Mouse (Mus musculus): ENCODE results near the gene Mlkl. TPM values are rescaled to one million over a fixed set of nuclear protein-coding genes. Genes with fewer than 3 reads are reported as not detected.
"Not testable (repeated sequence)": the region's sequence is repeated elsewhere in the genome, so short reads cannot be mapped to it uniquely, and the experiment has no call there.

The Mlkl gene
- total and polyA plus RNA-seq, 3 experiments: not detected

DNA sequence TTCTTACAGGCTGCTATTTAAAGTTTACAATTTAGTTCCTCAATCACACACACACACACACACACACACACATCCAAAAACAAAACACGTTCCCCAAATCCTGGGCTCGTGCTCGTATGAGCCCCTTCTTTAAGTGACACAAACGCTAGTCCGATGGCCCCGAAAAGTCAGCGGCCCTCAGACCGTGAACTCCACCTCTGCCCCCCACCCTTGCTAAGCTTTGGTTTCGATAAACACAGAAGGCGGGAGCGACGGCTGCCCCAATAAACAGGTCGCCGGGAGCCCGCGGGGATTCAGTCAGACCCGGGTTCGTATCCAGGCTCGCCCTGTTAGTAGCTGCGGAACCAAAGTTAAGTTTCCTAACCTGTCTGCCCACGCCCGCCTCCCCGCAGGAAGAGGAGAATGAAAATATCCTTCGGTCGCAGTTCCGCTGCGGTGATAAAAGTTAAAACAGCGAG lies 38.6 kb downstream of the Mlkl start:
- Histone ChIP-seq H3K36me3 (replicated peaks) (peaks cover 29% of the 10 kb centered on the region), H3K9me3 (replicated peaks) (no peaks in the 10 kb centered on the region), H3K27me3 (ENCODE audit: insufficient read depth, low read length) (no peaks in the 10 kb centered on the region), H3K4me3 (ENCODE audit: low read depth, low read length) (peak overlapping the region; percentile 91), H3K4me1 (ENCODE audit: insufficient read depth, low read depth, low read length) (peaks cover 23% of the 10 kb centered on the region)
- peak; percentile 20 for DNase-seq (ENCODE audit: low spot score)
- no peak for TF ChIP-seq CTCF (IDR thresholded peaks at IDR 0.05; ENCODE audit: low read depth, low read length)
- no peak for TF ChIP-seq TAL1 (conservative IDR thresholded peaks at IDR 0.05; ENCODE audit: low read depth, low read length)
- TF ChIP-seq GATA1 (IDR thresholded peaks at IDR 0.05; ENCODE audit: borderline replicate concordance, low read length): no peak
- no peak for TF ChIP-seq GATA2 (IDR thresholded peaks at IDR 0.05; ENCODE audit: borderline replicate concordance, low read depth, low read length)
- no peak for TF ChIP-seq POLR2AphosphoS5 (IDR thresholded peaks at IDR 0.05; ENCODE audit: insufficient replicate concordance, low read depth, low read length)
- no peak for ATAC-seq (ENCODE audit: extremely low read depth, insufficient number of reproducible peaks, low FRiP score, poor library complexity, severe bottlenecking)

- Histone ChIP-seq H3K4me1 (ENCODE audit: insufficient read depth, low read depth, low read length) (peaks cover 28% of the 10 kb centered on the region), H3K36me3 (replicated peaks) (peaks cover 42% of the 10 kb centered on the region), H3K4me3 (ENCODE audit: low read depth, low read length) (peak overlapping the region; percentile 35; the same call in 1 of the 2 replicates), H3K27me3 (ENCODE audit: insufficient read depth, low read length) (no peaks in the 10 kb centered on the region), H3K9me3 (replicated peaks) (no peaks in the 10 kb centered on the region)
- TF ChIP-seq CTCF (IDR thresholded peaks at IDR 0.05; ENCODE audit: low read depth, low read length) (no peak), TAL1 (conservative IDR thresholded peaks at IDR 0.05; ENCODE audit: low read depth, low read length) (no peak), POLR2AphosphoS5 (IDR thresholded peaks at IDR 0.05; ENCODE audit: insufficient replicate concordance, low read depth, low read length) (no peak)
- no peak for DNase-seq (ENCODE audit: low spot score)
- ATAC-seq (ENCODE audit: extremely low read depth, insufficient number of reproducible peaks, low FRiP score, poor library complexity, severe bottlenecking): no peak
Observed at GRCm38 (mm10) chr8:111298011-111298410, 40.0 kb downstream of the Mlkl start.

- Histone ChIP-seq H3K4me3 (ENCODE audit: low read depth, low read length) (no peak overlapping the region), H3K4me1 (ENCODE audit: insufficient read depth, low read depth, low read length) (peaks cover 23% of the 10 kb centered on the region), H3K36me3 (replicated peaks) (peaks cover 91% of the 10 kb centered on the region), H3K27me3 (ENCODE audit: insufficient read depth, low read length) (no peaks in the 10 kb centered on the region), H3K9me3 (replicated peaks) (no peaks in the 10 kb centered on the region)
- ATAC-seq (ENCODE audit: extremely low read depth, insufficient number of reproducible peaks, low FRiP score, poor library complexity, severe bottlenecking) (no peak), DNase-seq (ENCODE audit: low spot score) (no peak)
- TF ChIP-seq TAL1 (conservative IDR thresholded peaks at IDR 0.05; ENCODE audit: low read depth, low read length) (no peak), GATA1 (IDR thresholded peaks at IDR 0.05; ENCODE audit: borderline replicate concordance, low read length) (no peak), POLR2AphosphoS5 (IDR thresholded peaks at IDR 0.05; ENCODE audit: insufficient replicate concordance, low read depth, low read length) (no peak), CTCF (IDR thresholded peaks at IDR 0.05; ENCODE audit: low read depth, low read length) (no peak), GATA2 (IDR thresholded peaks at IDR 0.05; ENCODE audit: borderline replicate concordance, low read depth, low read length) (no peak)
Observed at GRCm38 (mm10) chr8:111291733-111292132, 46.2 kb downstream of the Mlkl start.

GRCm38 (mm10) chr8:111290586-111290985 lies 47.4 kb downstream of the Mlkl start:
- no peak for ATAC-seq (ENCODE audit: extremely low read depth, insufficient number of reproducible peaks, low FRiP score, poor library complexity, severe bottlenecking)
- TF ChIP-seq CTCF (IDR thresholded peaks at IDR 0.05; ENCODE audit: low read depth, low read length): no peak
- Histone ChIP-seq H3K4me3 (ENCODE audit: low read depth, low read length) (no peak overlapping the region), H3K4me1 (ENCODE audit: insufficient read depth, low read depth, low read length) (peaks cover 16% of the 10 kb centered on the region), H3K9me3 (replicated peaks) (no peaks in the 10 kb centered on the region), H3K27me3 (ENCODE audit: insufficient read depth, low read length) (no peaks in the 10 kb centered on the region), H3K36me3 (replicated peaks) (peaks cover 94% of the 10 kb centered on the region)
- DNase-seq (ENCODE audit: low spot score): no peak

GRCm38 (mm10) chr8:111285603-111286002 lies 52.4 kb downstream of the Mlkl start:
- peaks cover 92% of the 10 kb centered on the region for H3K36me3 ChIP-seq (replicated peaks)
- no peaks in the 10 kb centered on the region for H3K9me3 ChIP-seq (replicated peaks)
- TF ChIP-seq POLR2AphosphoS5 (IDR thresholded peaks at IDR 0.05; ENCODE audit: insufficient replicate concordance, low read depth, low read length): no peak
- no peak for TF ChIP-seq GATA1 (IDR thresholded peaks at IDR 0.05; ENCODE audit: borderline replicate concordance, low read length)
- no peak for TF ChIP-seq CTCF (IDR thresholded peaks at IDR 0.05; ENCODE audit: low read depth, low read length)
- no peak for TF ChIP-seq GATA2 (IDR thresholded peaks at IDR 0.05; ENCODE audit: borderline replicate concordance, low read depth, low read length)
- TF ChIP-seq TAL1 (conservative IDR thresholded peaks at IDR 0.05; ENCODE audit: low read depth, low read length): no peak
- ATAC-seq (ENCODE audit: extremely low read depth, insufficient number of reproducible peaks, low FRiP score, poor library complexity, severe bottlenecking): no peak
- no peaks in the 10 kb centered on the region for H3K27me3 ChIP-seq (ENCODE audit: insufficient read depth, low read length)
- H3K4me1 ChIP-seq (ENCODE audit: insufficient read depth, low read depth, low read length): no peaks in the 10 kb centered on the region
- H3K4me3 ChIP-seq (ENCODE audit: low read depth, low read length): no peak overlapping the region
- no peak for DNase-seq (ENCODE audit: low spot score)

DNA sequence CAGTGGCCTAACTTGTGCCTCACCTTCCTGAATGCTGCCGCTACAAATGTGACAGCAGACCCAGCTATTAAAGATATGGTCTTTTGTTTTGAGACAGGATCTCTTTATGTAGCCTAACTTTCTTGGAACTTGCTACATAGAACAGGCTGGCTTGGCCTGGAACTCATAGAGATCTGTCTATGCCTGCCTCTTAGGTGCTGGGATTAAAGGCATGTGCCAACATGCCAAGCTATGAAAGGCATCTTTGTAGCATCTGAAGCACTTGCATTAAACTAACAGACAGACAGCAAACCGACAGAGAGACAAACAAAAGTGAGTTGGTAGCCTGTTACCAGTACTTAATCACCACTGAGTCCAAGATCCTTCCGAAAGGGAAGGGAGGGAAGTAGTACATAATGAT lies 55.9 kb downstream of the Mlkl start:
- Histone ChIP-seq H3K36me3 (replicated peaks) (peaks cover 92% of the 10 kb centered on the region), H3K9me3 (replicated peaks) (no peaks in the 10 kb centered on the region), H3K27me3 (ENCODE audit: insufficient read depth, low read length) (no peaks in the 10 kb centered on the region), H3K4me3 (ENCODE audit: low read depth, low read length) (no peak overlapping the region), H3K4me1 (ENCODE audit: insufficient read depth, low read depth, low read length) (no peaks in the 10 kb centered on the region)
- TF ChIP-seq CTCF (IDR thresholded peaks at IDR 0.05; ENCODE audit: low read depth, low read length) (no peak), POLR2AphosphoS5 (IDR thresholded peaks at IDR 0.05; ENCODE audit: insufficient replicate concordance, low read depth, low read length) (no peak), GATA1 (IDR thresholded peaks at IDR 0.05; ENCODE audit: borderline replicate concordance, low read length) (no peak), TAL1 (conservative IDR thresholded peaks at IDR 0.05; ENCODE audit: low read depth, low read length) (no peak), GATA2 (IDR thresholded peaks at IDR 0.05; ENCODE audit: borderline replicate concordance, low read depth, low read length) (no peak)
- DNase-seq (ENCODE audit: low spot score) (no peak), ATAC-seq (ENCODE audit: extremely low read depth, insufficient number of reproducible peaks, low FRiP score, poor library complexity, severe bottlenecking) (no peak)

- no peak overlapping the region for H3K4me3 ChIP-seq (ENCODE audit: low read depth, low read length)
- DNase-seq (ENCODE audit: low spot score): no peak
- no peak for TF ChIP-seq GATA1 (IDR thresholded peaks at IDR 0.05; ENCODE audit: borderline replicate concordance, low read length)
- no peak for TF ChIP-seq GATA2 (IDR thresholded peaks at IDR 0.05; ENCODE audit: borderline replicate concordance, low read depth, low read length)
- TF ChIP-seq TAL1 (conservative IDR thresholded peaks at IDR 0.05; ENCODE audit: low read depth, low read length): no peak
- no peak for TF ChIP-seq POLR2AphosphoS5 (IDR thresholded peaks at IDR 0.05; ENCODE audit: insufficient replicate concordance, low read depth, low read length)
- no peak for TF ChIP-seq CTCF (IDR thresholded peaks at IDR 0.05; ENCODE audit: low read depth, low read length)
- peaks cover 21% of the 10 kb centered on the region for H3K27me3 ChIP-seq (ENCODE audit: insufficient read depth, low read length)
- no peak for ATAC-seq (ENCODE audit: extremely low read depth, insufficient number of reproducible peaks, low FRiP score, poor library complexity, severe bottlenecking)
- peaks cover 23% of the 10 kb centered on the region for H3K36me3 ChIP-seq (replicated peaks)
- H3K9me3 ChIP-seq (replicated peaks): peaks cover 14% of the 10 kb centered on the region
- peaks cover under 1% of the 10 kb centered on the region; the same call in 1 of the 2 replicates for H3K4me1 ChIP-seq (ENCODE audit: insufficient read depth, low read depth, low read length)
Observed at GRCm38 (mm10) chr8:111268277-111268676, 69.7 kb downstream of the Mlkl start.

- DNase-seq (ENCODE audit: low spot score); ATAC-seq (ENCODE audit: extremely low read depth, insufficient number of reproducible peaks, low FRiP score, poor library complexity, severe bottlenecking); H3K4me3 ChIP-seq (ENCODE audit: low read depth, low read length): not testable (repeated sequence)
- Histone ChIP-seq H3K4me1 (ENCODE audit: insufficient read depth, low read depth, low read length) (peaks cover 21% of the 10 kb centered on the region), H3K9me3 (replicated peaks) (peaks cover 14% of the 10 kb centered on the region), H3K36me3 (replicated peaks) (peaks cover 16% of the 10 kb centered on the region), H3K27me3 (ENCODE audit: insufficient read depth, low read length) (peaks cover 21% of the 10 kb centered on the region)
Observed at GRCm38 (mm10) chr8:111266161-111266560, 71.8 kb downstream of the Mlkl start.
